In the genomic region with DNA sequence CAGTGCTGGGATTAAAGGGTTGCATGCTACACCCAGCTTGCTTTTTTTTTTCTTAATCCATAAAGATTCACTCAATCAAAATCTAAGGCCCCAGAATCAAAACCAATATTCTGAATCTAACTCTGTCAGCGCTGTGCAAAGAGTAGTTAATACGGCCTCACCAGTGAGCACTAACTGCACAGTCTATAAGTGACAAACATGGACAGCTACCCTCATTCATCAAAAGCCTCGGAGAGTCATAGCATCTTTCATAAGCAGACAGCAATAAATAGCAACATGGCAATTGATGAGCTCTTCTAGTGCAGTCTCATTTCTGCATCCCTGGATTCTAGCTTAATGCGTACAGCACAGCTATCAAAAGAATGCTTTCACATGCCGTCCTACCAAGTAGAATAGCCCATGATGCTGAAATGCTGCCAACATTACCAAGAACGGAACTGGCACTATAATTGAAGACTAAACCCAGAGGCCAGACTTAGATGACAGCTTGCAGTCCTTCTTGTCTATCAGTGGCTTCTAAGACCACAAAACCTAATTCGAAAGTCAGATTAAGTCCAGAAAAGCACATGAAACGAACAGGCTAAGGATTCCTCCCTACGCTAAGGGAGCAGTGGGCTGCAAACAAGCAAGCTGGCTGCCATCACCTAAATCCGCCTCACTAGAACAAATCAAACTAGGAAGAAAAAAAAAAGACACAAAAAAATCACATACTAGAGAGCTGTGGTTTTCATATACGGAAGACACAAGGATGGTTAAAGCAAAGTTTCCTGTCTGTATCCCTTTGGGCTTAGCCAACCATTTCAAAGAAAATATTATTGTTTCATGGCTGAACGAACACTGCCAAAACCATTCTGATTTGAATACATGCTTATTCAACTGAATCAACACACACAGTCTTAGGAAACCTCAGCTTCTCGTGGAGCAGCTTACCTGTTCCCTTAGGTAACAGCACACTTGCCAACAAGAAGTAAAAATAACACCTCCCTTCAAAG, we compare ENCODE assay signal across 11 mouse cellular contexts. TPM values are rescaled to one million over a fixed set of nuclear protein-coding genes. Genes with fewer than 3 reads are reported as not detected.
DNase-seq lines count a peak whose midpoint lies in the region; ATAC-seq lines count a peak whose summit lies in the region.
"Had no signal": no experiment of that assay in that cellular context is flagged by ENCODE, and none has a peak within 500 bp of the region (broad histone marks: within the 10 kb centered on the region; RNA-seq: fewer than 3 reads in every experiment).

No protein-coding gene starts in this region.

- peak overlapping the region; percentile 9; the same call in 1 of the 2 replicates for H3K4me2 ChIP-seq in midbrain, embryonic 13.5 days (replicated peaks)
- peak overlapping the region; percentile 6; the same call in 1 of the 2 replicates for H3K4me2 ChIP-seq in neural tube, embryonic 14.5 days (ENCODE audit: low read depth, low read length)
- H3K4me2 ChIP-seq: neural tube, embryonic 12.5 days had no signal

- peak overlapping the region; percentile 57 for H3K27ac ChIP-seq in midbrain, embryonic 13.5 days
- H3K27ac ChIP-seq in midbrain, embryonic 10.5 days (replicated peaks), result no peak overlapping the region
- no peak overlapping the region; the same call in 1 of the 2 replicates for H3K27ac ChIP-seq in neural tube, embryonic 14.5 days (ENCODE audit: low read depth, low read length)
- H3K27ac ChIP-seq: neural tube, embryonic 12.5 days had no signal

- intact Hi-C loops in heart, postnatal 36 days (cut with DNase I), result loop anchor here (5.0 kb wide), 1 partner anchor 54 kb away; no protein-coding TSS in a partner anchor

- no peaks in the 10 kb centered on the region for H3K27me3 ChIP-seq in midbrain, embryonic 13.5 days
- H3K27me3 ChIP-seq in midbrain, embryonic 10.5 days (ENCODE audit: low read depth, poor library complexity, severe bottlenecking), result no peaks in the 10 kb centered on the region
- no peaks in the 10 kb centered on the region for H3K27me3 ChIP-seq in neural tube, embryonic 14.5 days (ENCODE audit: control insufficient read depth, insufficient read depth, low read length)
- H3K27me3 ChIP-seq: neural tube, embryonic 12.5 days had no signal

- peak; percentile 13 for DNase-seq in heart, adult 8-10 months (ENCODE audit: low spot score)
- no peak for DNase-seq in heart, postnatal 36 days
- no peak for DNase-seq in midbrain, embryonic 10.5 days (ENCODE audit: low spot score)
- peak; percentile 32 to 48 for DNase-seq in cerebellum, postnatal 25 days
- no peak for DNase-seq in MN1 (ENCODE audit: low spot score)
- DNase-seq in testis, postnatal 10 days (ENCODE audit: low spot score), result no peak
- DNase-seq: lung, adult 2 months had no signal

- no peak overlapping the region for H3K4me3 ChIP-seq in midbrain, embryonic 13.5 days (replicated peaks)
- H3K4me3 ChIP-seq in midbrain, embryonic 10.5 days, result no peak overlapping the region
- H3K4me3 ChIP-seq in neural tube, embryonic 14.5 days (ENCODE audit: low read depth, low read length), result no peak overlapping the region
- H3K4me3 ChIP-seq: neural tube, embryonic 12.5 days had no signal

- H3K9me3 ChIP-seq in midbrain, embryonic 13.5 days, result no peaks in the 10 kb centered on the region
- no peaks in the 10 kb centered on the region for H3K9me3 ChIP-seq in midbrain, embryonic 10.5 days (replicated peaks)
- no peaks in the 10 kb centered on the region; the same call in 1 of the 2 replicates for H3K9me3 ChIP-seq in neural tube, embryonic 14.5 days (ENCODE audit: control insufficient read depth, low read length)
- H3K9me3 ChIP-seq: neural tube, embryonic 12.5 days had no signal

- WGBS in midbrain, embryonic 13.5 days, result 35% methylated on average over 13 of the region's 13 CpGs
- WGBS in midbrain, embryonic 10.5 days, result 71% methylated on average over 13 of the region's 13 CpGs
- WGBS in neural tube, embryonic 14.5 days, result 46% methylated on average over 13 of the region's 13 CpGs

- no peak for ATAC-seq in midbrain, embryonic 13.5 days
- peak; percentile 46; the same call in 1 of the 2 replicates for ATAC-seq in neural tube, embryonic 14.5 days (ENCODE audit: low read depth)

- peaks cover 37% of the 10 kb centered on the region for H3K4me1 ChIP-seq in midbrain, embryonic 13.5 days (replicated peaks)
- peaks cover 45% of the 10 kb centered on the region for H3K4me1 ChIP-seq in midbrain, embryonic 10.5 days
- H3K4me1 ChIP-seq in neural tube, embryonic 14.5 days (ENCODE audit: control insufficient read depth, insufficient read depth, low read length), result peaks cover 16% of the 10 kb centered on the region

- 0 out of 2 replicates have a peak, but pooled peaks cover 2% of the 10 kb centered on the region for H3K36me3 ChIP-seq in midbrain, embryonic 13.5 days
- no peaks in the 10 kb centered on the region for H3K36me3 ChIP-seq in midbrain, embryonic 10.5 days
- H3K36me3 ChIP-seq in neural tube, embryonic 14.5 days (ENCODE audit: control insufficient read depth, insufficient read depth, low read length), result no peaks in the 10 kb centered on the region
- H3K36me3 ChIP-seq: neural tube, embryonic 12.5 days had no signal

- H3K9ac ChIP-seq in midbrain, embryonic 13.5 days (replicated peaks), result no peak overlapping the region
- H3K9ac ChIP-seq in neural tube, embryonic 14.5 days (replicated peaks; ENCODE audit: low read depth, low read length), result no peak overlapping the region
- H3K9ac ChIP-seq: neural tube, embryonic 12.5 days had no signal

RNA-seq across cellular contexts. Expression of gene Rag2, which starts 26.0 kb away (rescaled TPM):
- total RNA-seq in heart, adult 8-10 months (2022), result not detected
- total RNA-seq in heart, postnatal 36 days (2021), result not detected
- not detected in 2 replicates for polyA plus RNA-seq in midbrain, embryonic 13.5 days (2015; fragmentation: Nextera tagmentation; extraction: Ambion mirVana)
- not detected in 2 replicates for polyA plus RNA-seq in midbrain, embryonic 10.5 days (2016; fragmentation: Nextera tagmentation; extraction: Ambion mirVana)
- not detected in 2 replicates for polyA plus RNA-seq in neural tube, embryonic 14.5 days (2014; fragmentation: Nextera tagmentation; extraction: Ambion mirVana)
- total RNA-seq: layer of hippocampus, adult 18-20 months had no signal
- polyA plus RNA-seq: lung, adult 2 months; neural tube, embryonic 12.5 days had no signal

RNA-seq across cellular contexts. Expression of gene Rag1, which starts 50.8 kb away (rescaled TPM):
- under 1 TPM in 2 of 4 experiments, not detected in 2; 0.03 to 0.06 TPM for total RNA-seq in heart, adult 8-10 months (2022)
- under 1 TPM; 0.08 to 0.14 TPM for total RNA-seq in heart, postnatal 36 days (2021)
- polyA plus RNA-seq in midbrain, embryonic 13.5 days (2015; fragmentation: Nextera tagmentation; extraction: Ambion mirVana), result 0.05 and 0.14 TPM in 2 replicates
- 0.02 and 0.10 TPM in 2 replicates for polyA plus RNA-seq in midbrain, embryonic 10.5 days (2016; fragmentation: Nextera tagmentation; extraction: Ambion mirVana)
- 0.05 and 0.13 TPM in 2 replicates for polyA plus RNA-seq in neural tube, embryonic 14.5 days (2014; fragmentation: Nextera tagmentation; extraction: Ambion mirVana)

RNA-seq across cellular contexts. Expression of gene B230118H07Rik, which starts 50.8 kb away (rescaled TPM):
- total RNA-seq in heart, adult 8-10 months (2022), result 100 to 1,000 TPM in 1 of 4 experiments, 10 to 100 TPM in 3; 87.7 to 103 (median 92.8) TPM
- 100 to 1,000 TPM in 1 of 2 experiments, 10 to 100 TPM in 1; 98.5 to 101 TPM for total RNA-seq in heart, postnatal 36 days (2021)
- 51.5 and 52.4 TPM in 2 replicates for polyA plus RNA-seq in midbrain, embryonic 13.5 days (2015; fragmentation: Nextera tagmentation; extraction: Ambion mirVana)
- 57.4 and 64.1 TPM in 2 replicates for polyA plus RNA-seq in midbrain, embryonic 10.5 days (2016; fragmentation: Nextera tagmentation; extraction: Ambion mirVana)
- 49.2 and 54.0 TPM in 2 replicates for polyA plus RNA-seq in neural tube, embryonic 14.5 days (2014; fragmentation: Nextera tagmentation; extraction: Ambion mirVana)

Comparison
In these comparisons a context has a peak if more than half of its experiments do, and no peak if none do; other contexts are left out.
1. DNase-seq: peak in heart, adult 8-10 months (single experiment) and cerebellum, postnatal 25 days (2 of 2); none in heart, postnatal 36 days (0 of 2), midbrain, embryonic 10.5 days (single experiment), MN1 (single experiment) and testis, postnatal 10 days (single experiment).